Mouse (Mus musculus): ENCODE measurements around the gene Chrm1. TPM values are rescaled to one million over a fixed set of nuclear protein-coding genes. Genes with fewer than 3 reads are reported as not detected.

The Chrm1 gene
- polyA plus RNA-seq (2014; fragmentation: Nextera tagmentation; extraction: Ambion mirVana), result 0.06 and 0.08 TPM in 2 replicates

DNA sequence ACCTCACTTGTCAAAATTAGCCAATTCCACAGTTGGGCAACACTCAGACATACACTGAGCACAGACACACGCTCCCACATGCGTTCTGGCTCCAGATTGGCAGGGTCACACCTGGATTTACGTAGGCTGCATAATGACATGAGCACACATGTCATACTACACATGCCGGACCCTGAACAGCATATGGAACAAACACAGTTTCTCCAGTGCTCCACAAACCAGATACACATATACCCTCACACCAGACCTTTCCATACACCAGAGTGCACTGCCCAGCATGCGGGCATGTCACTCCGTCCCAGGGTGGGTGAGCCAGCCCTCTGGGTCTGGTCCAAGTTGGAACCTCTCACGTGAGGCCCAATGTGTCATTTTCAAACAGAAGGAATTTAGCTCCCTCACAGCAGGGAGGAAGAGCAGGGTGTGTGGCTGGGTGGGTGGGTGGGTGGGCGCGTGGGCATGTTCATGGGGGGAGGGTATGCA is at the start of gene Chrm1:
Chrm1 (plus strand) TSS at position 430 of the 480 bp plus-strand sequence.
- Histone ChIP-seq H3K4me2 (ENCODE audit: low read depth, low read length) (no peak within 1 kb of the TSS; the same call in 1 of the 2 replicates), H3K36me3 (replicated peaks; ENCODE audit: control insufficient read depth, insufficient read depth, low read depth, low read length) (no peaks in the 10 kb centered on the region), H3K27ac (replicated peaks; ENCODE audit: low read depth, low read length) (no peak within 1 kb of the TSS), H3K9me3 (replicated peaks; ENCODE audit: control insufficient read depth, low read length) (no peaks in the 10 kb centered on the region), H3K4me3 (ENCODE audit: low read depth, low read length) (no peak within 1 kb of the TSS), H3K4me1 (ENCODE audit: control insufficient read depth, insufficient read depth, low read length) (no peaks in the 10 kb centered on the region), H3K9ac (replicated peaks; ENCODE audit: low read length) (no peak within 1 kb of the TSS), H3K27me3 (ENCODE audit: control insufficient read depth, insufficient read depth, low read length) (0 out of 2 replicates have a peak, but pooled peaks cover 2% of the 10 kb centered on the region)
- WGBS, result 75% methylated on average over 9 of the region's 9 CpGs
- DNase-seq (ENCODE audit: low spot score) (no peak), ATAC-seq (replicated peaks; ENCODE audit: insufficient number of reproducible peaks, low FRiP score, low TSS enrichment, low read depth) (no peak)

DNA sequence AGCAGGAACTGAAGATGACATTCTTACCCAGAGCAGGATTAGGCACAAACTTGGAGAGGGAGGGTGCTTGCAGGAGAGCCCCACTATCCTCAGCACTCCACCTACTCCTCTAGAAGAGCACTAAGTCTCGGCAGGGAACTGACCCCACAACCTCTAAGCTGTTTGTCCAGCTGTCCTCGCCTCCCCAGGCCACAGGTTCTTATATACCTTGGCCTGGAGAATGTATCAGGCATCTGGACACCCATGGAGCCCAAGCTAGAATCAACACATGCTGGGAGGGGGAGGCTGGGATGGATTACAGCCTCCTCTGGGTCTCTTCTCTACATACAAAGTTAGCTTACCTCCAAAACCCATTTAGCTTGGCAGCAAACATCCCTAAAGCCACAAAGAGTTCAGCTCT is 49.2 kb upstream of the Chrm1 start:
- no peaks in the 10 kb centered on the region for H3K4me1 ChIP-seq (ENCODE audit: control insufficient read depth, insufficient read depth, low read length)
- H3K27ac ChIP-seq (replicated peaks; ENCODE audit: low read depth, low read length), result no peak overlapping the region
- no peaks in the 10 kb centered on the region for H3K36me3 ChIP-seq (replicated peaks; ENCODE audit: control insufficient read depth, insufficient read depth, low read depth, low read length)
- no peaks in the 10 kb centered on the region for H3K9me3 ChIP-seq (replicated peaks; ENCODE audit: control insufficient read depth, low read length)
- no peak for DNase-seq (ENCODE audit: low spot score)
- no peak for ATAC-seq (replicated peaks; ENCODE audit: insufficient number of reproducible peaks, low FRiP score, low TSS enrichment, low read depth)
- H3K4me2 ChIP-seq (ENCODE audit: low read depth, low read length), result no peak overlapping the region
- H3K9ac ChIP-seq (replicated peaks; ENCODE audit: low read length), result no peak overlapping the region
- H3K4me3 ChIP-seq (ENCODE audit: low read depth, low read length), result no peak overlapping the region
- WGBS, result 49% methylated on average over 2 of the region's 2 CpGs
- no peaks in the 10 kb centered on the region for H3K27me3 ChIP-seq (ENCODE audit: control insufficient read depth, insufficient read depth, low read length)

DNA sequence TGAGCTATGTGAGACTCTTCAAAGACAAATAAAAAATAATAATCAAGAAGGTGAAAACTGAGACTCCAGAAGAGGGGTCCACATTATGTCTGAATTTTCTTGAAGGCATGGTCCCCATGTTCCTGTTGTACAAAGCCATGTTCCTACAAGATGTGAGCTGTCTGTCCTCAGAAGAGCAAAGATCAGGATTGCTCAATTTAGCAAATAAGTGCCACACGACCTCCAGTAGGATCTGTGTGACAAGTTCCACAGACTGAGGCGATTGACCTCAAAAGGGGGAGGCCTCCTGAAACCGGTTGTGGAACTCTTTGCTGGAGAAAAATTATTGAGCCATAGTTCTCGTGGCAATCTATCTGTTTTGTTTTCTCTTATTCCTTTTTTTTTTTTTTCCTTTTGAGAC is 47.3 kb upstream of the Chrm1 start:
- Histone ChIP-seq H3K4me1 (ENCODE audit: control insufficient read depth, insufficient read depth, low read length) (no peaks in the 10 kb centered on the region), H3K4me3 (ENCODE audit: low read depth, low read length) (no peak overlapping the region), H3K4me2 (ENCODE audit: low read depth, low read length) (no peak overlapping the region), H3K36me3 (replicated peaks; ENCODE audit: control insufficient read depth, insufficient read depth, low read depth, low read length) (no peaks in the 10 kb centered on the region), H3K27ac (replicated peaks; ENCODE audit: low read depth, low read length) (no peak overlapping the region), H3K9me3 (replicated peaks; ENCODE audit: control insufficient read depth, low read length) (no peaks in the 10 kb centered on the region), H3K27me3 (ENCODE audit: control insufficient read depth, insufficient read depth, low read length) (no peaks in the 10 kb centered on the region), H3K9ac (replicated peaks; ENCODE audit: low read length) (no peak overlapping the region)
- DNase-seq (ENCODE audit: low spot score) (no peak), ATAC-seq (replicated peaks; ENCODE audit: insufficient number of reproducible peaks, low FRiP score, low TSS enrichment, low read depth) (no peak)
- WGBS, result 64% methylated on average over 4 of the region's 4 CpGs

DNA sequence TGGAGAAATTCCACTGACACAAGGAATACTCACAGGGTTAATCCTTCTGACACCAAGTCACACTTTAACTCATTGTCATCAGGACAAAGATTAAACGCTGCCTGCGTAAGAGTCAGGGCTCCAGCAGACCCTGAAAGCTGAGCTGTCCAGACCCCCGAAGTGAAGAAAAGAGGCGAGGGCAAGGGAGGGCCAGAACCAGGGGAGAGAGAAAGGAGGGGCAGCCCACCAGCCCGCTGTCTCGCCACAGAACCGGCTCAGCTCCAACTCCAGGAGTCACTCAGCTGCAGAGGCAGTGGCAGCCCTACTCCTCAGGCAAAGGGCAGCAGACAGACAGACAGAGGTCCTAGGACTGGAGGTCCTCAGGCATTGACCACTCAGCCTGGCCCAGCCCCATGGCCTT is 45.7 kb upstream of the Chrm1 start, which contains the start of gene Slc22a6:
Slc22a6 (plus strand) TSS at position 136 of the 400 bp plus-strand sequence.
- no peak for ATAC-seq (replicated peaks; ENCODE audit: insufficient number of reproducible peaks, low FRiP score, low TSS enrichment, low read depth)

DNA sequence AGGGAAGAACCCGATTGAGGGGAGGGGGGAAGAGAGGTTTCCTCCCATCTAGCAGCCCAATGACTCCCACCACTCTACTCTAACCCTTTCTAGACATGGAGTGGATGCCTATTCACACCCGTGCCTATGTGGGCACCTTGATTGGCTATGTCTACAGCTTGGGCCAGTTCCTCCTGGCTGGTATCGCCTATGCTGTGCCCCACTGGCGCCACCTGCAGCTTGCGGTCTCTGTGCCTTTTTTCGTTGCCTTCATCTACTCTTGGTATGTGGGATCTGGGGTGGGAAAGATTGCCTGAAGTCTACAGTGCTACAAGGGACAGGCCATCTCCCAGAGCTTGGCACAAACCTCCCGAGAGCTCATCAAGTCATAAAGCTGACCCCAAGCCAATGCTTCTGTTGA is 42.5 kb upstream of the Chrm1 start:
- DNase-seq (ENCODE audit: low spot score), result no peak
- no peak overlapping the region for H3K27ac ChIP-seq (replicated peaks; ENCODE audit: low read depth, low read length)
- no peaks in the 10 kb centered on the region for H3K27me3 ChIP-seq (ENCODE audit: control insufficient read depth, insufficient read depth, low read length)
- 93% methylated on average over 7 of the region's 7 CpGs for WGBS
- no peaks in the 10 kb centered on the region for H3K4me1 ChIP-seq (ENCODE audit: control insufficient read depth, insufficient read depth, low read length)
- no peak overlapping the region for H3K4me2 ChIP-seq (ENCODE audit: low read depth, low read length)
- H3K36me3 ChIP-seq (replicated peaks; ENCODE audit: control insufficient read depth, insufficient read depth, low read depth, low read length), result no peaks in the 10 kb centered on the region
- ATAC-seq (replicated peaks; ENCODE audit: insufficient number of reproducible peaks, low FRiP score, low TSS enrichment, low read depth), result no peak
- H3K9me3 ChIP-seq (replicated peaks; ENCODE audit: control insufficient read depth, low read length), result no peaks in the 10 kb centered on the region
- no peak overlapping the region for H3K4me3 ChIP-seq (ENCODE audit: low read depth, low read length)
- H3K9ac ChIP-seq (replicated peaks; ENCODE audit: low read length), result no peak overlapping the region

More for the DNA sequence above, 45.7 kb upstream of the Chrm1 start, which contains the start of gene Slc22a6:
- Histone ChIP-seq H3K4me1 (ENCODE audit: control insufficient read depth, insufficient read depth, low read length) (no peaks in the 10 kb centered on the region), H3K36me3 (replicated peaks; ENCODE audit: control insufficient read depth, insufficient read depth, low read depth, low read length) (no peaks in the 10 kb centered on the region), H3K27ac (replicated peaks; ENCODE audit: low read depth, low read length) (no peak within 1 kb of the TSS), H3K4me3 (ENCODE audit: low read depth, low read length) (no peak within 1 kb of the TSS), H3K27me3 (ENCODE audit: control insufficient read depth, insufficient read depth, low read length) (no peaks in the 10 kb centered on the region), H3K4me2 (ENCODE audit: low read depth, low read length) (no peak within 1 kb of the TSS), H3K9ac (replicated peaks; ENCODE audit: low read length) (no peak within 1 kb of the TSS), H3K9me3 (replicated peaks; ENCODE audit: control insufficient read depth, low read length) (no peaks in the 10 kb centered on the region)
- DNase-seq (ENCODE audit: low spot score), result no peak
- WGBS, result 16% methylated on average over 7 of the region's 7 CpGs

DNA sequence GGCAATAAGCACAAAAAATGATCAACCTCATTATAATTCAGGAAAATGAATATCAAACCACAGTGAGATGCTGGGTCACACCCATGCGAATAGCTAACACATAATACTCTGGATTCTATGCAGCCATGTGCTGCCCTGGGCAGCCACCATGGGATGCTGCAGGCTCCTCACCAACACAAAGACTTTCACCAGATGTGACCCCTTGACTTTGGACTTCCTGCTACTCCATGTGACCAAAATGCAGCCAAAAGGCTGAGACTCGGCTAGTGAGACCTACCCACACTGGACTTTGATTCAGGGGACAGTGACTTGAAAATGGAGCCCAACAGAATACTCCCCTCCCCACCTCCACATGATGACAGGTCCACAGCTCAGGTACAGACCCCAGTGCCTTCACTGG is 33.3 kb upstream of the Chrm1 start:
- Histone ChIP-seq H3K4me1 (ENCODE audit: control insufficient read depth, insufficient read depth, low read length) (no peaks in the 10 kb centered on the region), H3K36me3 (replicated peaks; ENCODE audit: control insufficient read depth, insufficient read depth, low read depth, low read length) (no peaks in the 10 kb centered on the region), H3K27ac (replicated peaks; ENCODE audit: low read depth, low read length) (no peak overlapping the region), H3K9me3 (replicated peaks; ENCODE audit: control insufficient read depth, low read length) (no peaks in the 10 kb centered on the region; the same call in 1 of the 2 replicates), H3K4me3 (ENCODE audit: low read depth, low read length) (no peak overlapping the region), H3K4me2 (ENCODE audit: low read depth, low read length) (no peak overlapping the region), H3K9ac (replicated peaks; ENCODE audit: low read length) (no peak overlapping the region), H3K27me3 (ENCODE audit: control insufficient read depth, insufficient read depth, low read length) (no peaks in the 10 kb centered on the region)
- DNase-seq (ENCODE audit: low spot score), result peak; percentile 22
- ATAC-seq (replicated peaks; ENCODE audit: insufficient number of reproducible peaks, low FRiP score, low TSS enrichment, low read depth), result no peak
- WGBS, result 42% methylated on average over 2 of the region's 2 CpGs

DNA sequence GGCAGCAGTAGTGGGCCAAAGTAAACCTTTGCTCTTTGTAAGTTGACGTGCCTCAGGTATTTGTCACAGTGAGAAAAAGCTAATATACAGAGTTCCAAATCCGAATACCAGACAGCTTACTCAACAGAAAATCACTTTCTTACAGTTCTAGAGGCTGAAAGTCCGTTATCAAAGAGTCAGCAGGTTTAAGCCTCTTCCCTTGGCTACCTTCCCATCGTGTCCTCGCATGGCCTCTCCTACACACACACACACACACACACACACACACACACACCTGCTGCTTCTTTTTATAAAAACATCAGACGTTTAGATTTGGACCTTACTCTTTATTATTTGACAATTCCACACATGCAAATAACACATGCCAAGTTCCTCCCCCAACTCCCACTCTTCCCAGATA is 32.8 kb upstream of the Chrm1 start:
- ATAC-seq (replicated peaks; ENCODE audit: insufficient number of reproducible peaks, low FRiP score, low TSS enrichment, low read depth) (no peak), DNase-seq (ENCODE audit: low spot score) (no peak)
- no peaks in the 10 kb centered on the region for H3K4me1 ChIP-seq (ENCODE audit: control insufficient read depth, insufficient read depth, low read length)
- H3K27me3 ChIP-seq (ENCODE audit: control insufficient read depth, insufficient read depth, low read length), result no peaks in the 10 kb centered on the region
- H3K4me2 ChIP-seq (ENCODE audit: low read depth, low read length), result no peak overlapping the region
- no peaks in the 10 kb centered on the region; the same call in 1 of the 2 replicates for H3K9me3 ChIP-seq (replicated peaks; ENCODE audit: control insufficient read depth, low read length)
- H3K4me3 ChIP-seq (ENCODE audit: low read depth, low read length), result no peak overlapping the region
- 84% methylated on average over 6 of the region's 6 CpGs for WGBS
- no peak overlapping the region for H3K27ac ChIP-seq (replicated peaks; ENCODE audit: low read depth, low read length)
- H3K9ac ChIP-seq (replicated peaks; ENCODE audit: low read length), result no peak overlapping the region
- H3K36me3 ChIP-seq (replicated peaks; ENCODE audit: control insufficient read depth, insufficient read depth, low read depth, low read length), result no peaks in the 10 kb centered on the region

DNA sequence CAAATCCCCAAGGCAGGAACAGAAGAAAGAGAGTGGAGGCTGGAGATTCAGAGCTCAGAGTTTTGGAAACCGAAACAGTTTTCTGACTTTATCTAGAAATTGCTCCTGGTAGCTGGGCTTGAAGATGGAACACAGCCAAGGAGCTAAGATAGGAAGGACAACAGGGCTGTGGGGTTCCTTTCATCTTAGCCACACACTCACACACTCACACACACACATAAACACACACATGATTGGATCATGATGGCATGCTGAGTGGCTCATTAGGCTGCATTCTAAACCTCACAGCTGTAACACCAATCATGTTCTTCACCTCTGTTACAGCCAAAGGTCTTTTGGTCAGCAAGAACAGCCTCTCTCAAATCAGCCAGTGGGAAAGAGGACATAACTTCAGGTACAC is 31.6 kb upstream of the Chrm1 start:
- Histone ChIP-seq H3K27ac (replicated peaks; ENCODE audit: low read depth, low read length) (no peak overlapping the region), H3K4me1 (ENCODE audit: control insufficient read depth, insufficient read depth, low read length) (no peaks in the 10 kb centered on the region), H3K9me3 (replicated peaks; ENCODE audit: control insufficient read depth, low read length) (no peaks in the 10 kb centered on the region; the same call in 1 of the 2 replicates), H3K9ac (replicated peaks; ENCODE audit: low read length) (no peak overlapping the region), H3K36me3 (replicated peaks; ENCODE audit: control insufficient read depth, insufficient read depth, low read depth, low read length) (no peaks in the 10 kb centered on the region), H3K27me3 (ENCODE audit: control insufficient read depth, insufficient read depth, low read length) (no peaks in the 10 kb centered on the region), H3K4me3 (ENCODE audit: low read depth, low read length) (no peak overlapping the region), H3K4me2 (ENCODE audit: low read depth, low read length) (no peak overlapping the region)
- DNase-seq (ENCODE audit: low spot score), result no peak
- WGBS, result 89% methylated on average over 1 of the region's 1 CpGs
- ATAC-seq (replicated peaks; ENCODE audit: insufficient number of reproducible peaks, low FRiP score, low TSS enrichment, low read depth), result no peak

Data from embryonic facial prominence, embryonic 11.5 days (tissue).